Mouse (Mus musculus): ENCODE measurements around the gene Pde5a. TPM values are rescaled to one million over a fixed set of nuclear protein-coding genes. Genes with fewer than 3 reads are reported as not detected.

Gene Pde5a
- polyA plus RNA-seq, 1 experiment from 2014 or later: 31.6 TPM

DNA sequence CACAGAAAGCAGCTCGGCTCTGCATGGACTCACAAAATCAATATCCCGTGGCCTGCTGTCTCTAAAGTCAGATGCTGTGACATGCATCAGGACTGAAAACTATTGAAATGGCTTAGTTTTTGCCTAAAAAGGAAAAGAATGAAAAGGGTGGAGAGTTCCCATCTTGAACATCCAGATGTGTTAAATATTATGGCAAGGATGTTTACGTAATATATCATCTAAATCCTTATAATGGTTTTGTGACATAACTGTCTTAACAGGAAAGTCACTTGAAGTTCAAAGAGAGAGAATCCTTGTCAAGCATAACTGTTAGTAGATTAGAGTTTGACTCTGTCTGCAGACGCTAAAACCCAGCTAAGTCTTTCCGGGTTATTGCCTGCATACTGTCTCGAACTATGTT lies 20.3 kb upstream of the Pde5a start:
- H3K36me3 ChIP-seq (ENCODE audit: control insufficient read depth, insufficient read depth, low read length): no peaks in the 10 kb centered on the region
- H3K4me2 ChIP-seq (ENCODE audit: low read length): no peak overlapping the region
- ATAC-seq (replicated peaks; ENCODE audit: low FRiP score, low TSS enrichment, low read depth): no peak
- H3K4me3 ChIP-seq (ENCODE audit: low read depth, low read length): no peak overlapping the region
- peak overlapping the region; percentile 75 for H3K27ac ChIP-seq (ENCODE audit: low read depth)
- H3K9ac ChIP-seq (ENCODE audit: low read length): no peak overlapping the region
- DNase-seq (ENCODE audit: low spot score): no peak
- 40% methylated on average over 6 of the region's 6 CpGs for WGBS
- H3K4me1 ChIP-seq (replicated peaks; ENCODE audit: control insufficient read depth, insufficient read depth, low read length): peaks cover 12% of the 10 kb centered on the region; the same call in 1 of the 2 replicates
- no peaks in the 10 kb centered on the region for H3K27me3 ChIP-seq (replicated peaks; ENCODE audit: control insufficient read depth, insufficient read depth, low read length)
- no peaks in the 10 kb centered on the region for H3K9me3 ChIP-seq (ENCODE audit: control insufficient read depth, low read length)

DNA sequence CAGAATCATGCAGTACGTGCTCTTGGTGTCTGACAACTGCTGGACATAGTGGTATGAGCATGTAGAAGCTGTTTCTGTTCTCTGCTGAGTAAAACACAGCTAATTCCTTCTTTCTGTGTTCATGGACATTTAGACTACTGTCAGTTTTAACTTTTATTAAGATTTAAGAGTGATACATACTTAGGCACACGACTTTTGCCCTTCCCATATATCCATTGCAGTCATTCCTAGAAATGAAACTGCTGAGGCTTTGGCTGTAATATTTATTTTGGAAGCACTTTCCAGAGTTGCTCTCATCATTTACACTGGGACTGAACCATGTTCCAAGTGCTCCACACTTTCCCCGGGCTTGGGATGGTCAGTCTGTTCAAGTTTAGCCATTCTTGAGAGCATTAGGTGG lies 18.6 kb upstream of the Pde5a start:
- H3K27ac ChIP-seq (ENCODE audit: low read depth): no peak overlapping the region
- no peaks in the 10 kb centered on the region for H3K9me3 ChIP-seq (ENCODE audit: control insufficient read depth, low read length)
- DNase-seq (ENCODE audit: low spot score) (no peak), ATAC-seq (replicated peaks; ENCODE audit: low FRiP score, low TSS enrichment, low read depth) (no peak)
- peaks cover 9% of the 10 kb centered on the region; the same call in 1 of the 2 replicates for H3K4me1 ChIP-seq (replicated peaks; ENCODE audit: control insufficient read depth, insufficient read depth, low read length)
- WGBS: 68% methylated on average over 3 of the region's 3 CpGs
- H3K9ac ChIP-seq (ENCODE audit: low read length): no peak overlapping the region
- no peaks in the 10 kb centered on the region for H3K36me3 ChIP-seq (ENCODE audit: control insufficient read depth, insufficient read depth, low read length)
- no peak overlapping the region for H3K4me3 ChIP-seq (ENCODE audit: low read depth, low read length)
- no peak overlapping the region for H3K4me2 ChIP-seq (ENCODE audit: low read length)
- H3K27me3 ChIP-seq (replicated peaks; ENCODE audit: control insufficient read depth, insufficient read depth, low read length): no peaks in the 10 kb centered on the region

DNA sequence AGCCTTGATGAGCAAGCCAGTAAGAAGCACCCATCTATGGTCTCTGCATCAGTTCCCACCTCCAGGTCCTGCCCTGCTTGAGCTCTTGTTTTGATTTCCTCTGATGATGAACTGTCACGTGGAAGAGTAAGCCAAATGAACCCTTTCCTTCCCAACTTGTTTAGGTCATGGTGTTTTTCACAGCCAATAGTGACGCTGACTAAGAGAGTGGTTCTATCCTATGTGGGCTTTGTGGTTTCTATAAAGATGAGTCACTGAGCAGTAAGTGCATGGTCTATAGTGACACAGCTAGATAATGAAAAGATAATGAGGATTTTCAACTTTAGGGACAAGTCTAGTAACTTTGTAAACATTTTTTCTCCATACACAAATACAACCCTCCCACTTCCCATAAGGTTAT lies 10.1 kb upstream of the Pde5a start:
- ATAC-seq (replicated peaks; ENCODE audit: low FRiP score, low TSS enrichment, low read depth) (no peak), DNase-seq (ENCODE audit: low spot score) (no peak)
- Histone ChIP-seq H3K9me3 (ENCODE audit: control insufficient read depth, low read length) (no peaks in the 10 kb centered on the region), H3K36me3 (ENCODE audit: control insufficient read depth, insufficient read depth, low read length) (no peaks in the 10 kb centered on the region), H3K4me2 (ENCODE audit: low read length) (no peak overlapping the region), H3K27ac (ENCODE audit: low read depth) (no peak overlapping the region), H3K4me3 (ENCODE audit: low read depth, low read length) (no peak overlapping the region), H3K4me1 (replicated peaks; ENCODE audit: control insufficient read depth, insufficient read depth, low read length) (no peaks in the 10 kb centered on the region), H3K9ac (ENCODE audit: low read length) (no peak overlapping the region), H3K27me3 (replicated peaks; ENCODE audit: control insufficient read depth, insufficient read depth, low read length) (no peaks in the 10 kb centered on the region)
- 69% methylated on average over 2 of the region's 2 CpGs for WGBS

DNA sequence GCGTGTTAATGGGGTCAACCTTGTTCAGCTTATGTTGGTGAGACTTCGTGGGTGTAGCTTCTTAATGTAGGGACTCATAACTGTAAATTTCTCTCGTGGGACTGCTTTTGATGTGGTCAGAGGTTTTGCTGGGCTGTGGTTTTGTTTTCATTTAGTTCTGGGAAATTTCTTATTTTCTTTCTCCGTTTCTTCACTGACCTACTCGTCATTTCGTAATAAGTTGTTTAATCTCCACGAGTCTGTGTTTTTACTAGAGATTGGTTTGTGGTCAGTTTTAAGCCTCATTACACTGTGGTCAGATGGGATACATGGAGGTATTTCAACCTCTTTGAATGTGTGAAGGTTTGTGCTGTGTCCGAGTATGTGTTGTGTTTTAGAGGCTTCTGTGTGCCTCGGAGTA lies 7.2 kb upstream of the Pde5a start:
- Histone ChIP-seq H3K9me3 (ENCODE audit: control insufficient read depth, low read length) (no peaks in the 10 kb centered on the region), H3K4me3 (ENCODE audit: low read depth, low read length) (no peak overlapping the region), H3K36me3 (ENCODE audit: control insufficient read depth, insufficient read depth, low read length) (no peaks in the 10 kb centered on the region), H3K4me1 (replicated peaks; ENCODE audit: control insufficient read depth, insufficient read depth, low read length) (no peaks in the 10 kb centered on the region), H3K4me2 (ENCODE audit: low read length) (no peak overlapping the region), H3K27ac (ENCODE audit: low read depth) (no peak overlapping the region), H3K27me3 (replicated peaks; ENCODE audit: control insufficient read depth, insufficient read depth, low read length) (no peaks in the 10 kb centered on the region), H3K9ac (ENCODE audit: low read length) (no peak overlapping the region)
- no peak for DNase-seq (ENCODE audit: low spot score)
- 75% methylated on average over 9 of the region's 9 CpGs for WGBS
- no peak for ATAC-seq (replicated peaks; ENCODE audit: low FRiP score, low TSS enrichment, low read depth)

DNA sequence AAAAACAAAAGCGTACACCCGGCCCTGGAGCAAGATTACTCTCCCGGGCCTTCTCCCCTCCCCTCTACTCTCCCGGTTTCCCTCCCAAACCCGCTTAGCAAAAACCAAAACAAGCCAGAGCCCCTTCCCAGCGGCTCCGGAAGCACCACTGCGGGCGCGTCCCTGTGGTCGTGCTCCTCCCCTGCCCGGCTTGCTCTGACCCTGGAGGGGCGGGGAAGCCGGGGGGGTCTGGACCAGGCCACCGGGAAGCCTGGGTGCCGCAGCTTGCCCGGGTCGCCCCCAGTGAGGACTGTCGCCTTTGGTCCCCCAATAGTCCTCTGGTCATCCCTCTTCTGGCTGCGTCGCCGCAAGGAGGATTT lies 833 bp downstream of the Pde5a start:
- H3K4me1 ChIP-seq (replicated peaks; ENCODE audit: control insufficient read depth, insufficient read depth, low read length): peaks cover 15% of the 10 kb centered on the region
- no peaks in the 10 kb centered on the region for H3K27me3 ChIP-seq (replicated peaks; ENCODE audit: control insufficient read depth, insufficient read depth, low read length)
- H3K9me3 ChIP-seq (ENCODE audit: control insufficient read depth, low read length): no peaks in the 10 kb centered on the region
- ATAC-seq (replicated peaks; ENCODE audit: low FRiP score, low TSS enrichment, low read depth) (peak; percentile 74), DNase-seq (ENCODE audit: low spot score) (no peak)
- H3K36me3 ChIP-seq (ENCODE audit: control insufficient read depth, insufficient read depth, low read length): no peaks in the 10 kb centered on the region
- H3K4me2 ChIP-seq (ENCODE audit: low read length): peak overlapping the region; percentile 54
- H3K9ac ChIP-seq (ENCODE audit: low read length): peak overlapping the region; percentile 96
- WGBS: under 1% methylated on average over 22 of the region's 22 CpGs
- H3K4me3 ChIP-seq (ENCODE audit: low read depth, low read length): peak overlapping the region; percentile 86
- peak overlapping the region; percentile 99 for H3K27ac ChIP-seq (ENCODE audit: low read depth)

DNA sequence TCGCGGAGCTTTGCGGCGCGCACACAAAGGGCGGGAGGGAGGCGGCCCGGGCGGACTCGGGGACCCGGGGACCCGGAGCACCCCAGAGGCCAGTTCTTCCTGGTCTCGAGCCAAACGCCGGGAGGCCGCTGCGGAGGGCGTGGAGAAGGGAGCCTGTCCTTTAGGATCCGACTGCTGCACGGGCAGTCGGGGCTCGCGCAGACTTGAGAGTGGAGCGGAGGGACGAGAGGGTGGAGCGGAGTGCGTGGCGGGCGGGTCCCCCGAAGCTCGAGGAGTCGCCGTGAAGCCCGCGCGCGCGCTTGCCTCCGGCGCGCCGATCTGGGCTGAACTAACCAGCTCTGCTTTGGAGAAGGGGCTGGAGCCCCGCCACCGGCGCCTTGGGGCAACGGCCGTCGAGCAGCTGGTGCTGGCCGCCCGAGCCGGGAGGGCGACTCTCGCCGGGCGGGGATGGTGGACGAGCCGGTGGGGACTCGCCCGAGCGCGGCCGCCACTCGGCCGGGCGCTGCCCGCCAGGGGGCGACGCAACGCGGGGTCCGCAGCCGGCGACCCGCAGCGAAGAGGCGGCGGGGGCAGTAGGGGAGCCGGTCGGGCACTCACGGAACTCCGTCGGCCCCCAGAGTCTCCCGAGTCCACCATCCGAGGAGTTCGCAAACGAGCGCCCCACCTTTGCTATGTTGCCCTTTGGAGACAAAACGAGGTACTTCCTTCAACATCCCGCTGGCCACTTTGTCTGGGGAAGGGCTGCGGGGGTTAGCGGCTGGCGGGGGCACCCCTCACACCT lies 1.4 kb downstream of the Pde5a start:
- no peaks in the 10 kb centered on the region for H3K36me3 ChIP-seq (ENCODE audit: control insufficient read depth, insufficient read depth, low read length)
- H3K27ac ChIP-seq (ENCODE audit: low read depth): peak overlapping the region; percentile 99
- peak overlapping the region; percentile 96 for H3K9ac ChIP-seq (ENCODE audit: low read length)
- DNase-seq (ENCODE audit: low spot score) (peak; percentile 93), ATAC-seq (replicated peaks; ENCODE audit: low FRiP score, low TSS enrichment, low read depth) (peak; percentile 77)
- H3K27me3 ChIP-seq (replicated peaks; ENCODE audit: control insufficient read depth, insufficient read depth, low read length): no peaks in the 10 kb centered on the region
- H3K4me1 ChIP-seq (replicated peaks; ENCODE audit: control insufficient read depth, insufficient read depth, low read length): peaks cover 15% of the 10 kb centered on the region
- H3K9me3 ChIP-seq (ENCODE audit: control insufficient read depth, low read length): no peaks in the 10 kb centered on the region
- peak overlapping the region; percentile 54 for H3K4me2 ChIP-seq (ENCODE audit: low read length)
- WGBS: under 1% methylated on average over 91 of the region's 92 CpGs
- peak overlapping the region; percentile 86 for H3K4me3 ChIP-seq (ENCODE audit: low read depth, low read length)

DNA sequence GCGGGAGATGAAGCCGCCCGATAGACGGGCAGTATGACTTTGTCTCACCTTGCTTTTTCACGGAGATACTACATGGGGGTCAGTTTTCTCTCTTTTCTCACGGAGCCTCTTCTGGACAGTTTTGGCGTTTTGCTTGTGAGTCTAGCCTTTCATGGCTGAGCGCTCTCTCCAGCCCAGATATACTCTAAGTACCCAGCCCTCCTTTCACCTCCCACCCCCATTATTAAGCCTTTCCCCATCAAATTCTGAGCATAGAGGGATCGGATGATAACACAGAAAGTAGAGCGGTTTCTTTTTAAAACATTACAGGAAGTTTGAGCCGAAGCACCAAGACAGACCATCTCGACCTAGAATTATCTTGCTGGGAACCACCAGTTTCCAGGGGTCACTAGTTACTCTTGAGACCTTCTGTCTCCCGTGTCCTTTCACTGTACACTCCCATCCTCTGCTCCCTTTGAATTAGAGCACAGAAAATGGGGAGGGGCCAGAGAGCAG lies 2.0 kb downstream of the Pde5a start:
- no peaks in the 10 kb centered on the region for H3K36me3 ChIP-seq (ENCODE audit: control insufficient read depth, insufficient read depth, low read length)
- H3K4me1 ChIP-seq (replicated peaks; ENCODE audit: control insufficient read depth, insufficient read depth, low read length): peaks cover 17% of the 10 kb centered on the region
- H3K9ac ChIP-seq (ENCODE audit: low read length): peak overlapping the region; percentile 96
- H3K27ac ChIP-seq (ENCODE audit: low read depth): peak overlapping the region; percentile 99
- H3K4me2 ChIP-seq (ENCODE audit: low read length): peak overlapping the region; percentile 54
- no peaks in the 10 kb centered on the region for H3K9me3 ChIP-seq (ENCODE audit: control insufficient read depth, low read length)
- WGBS: 2% methylated on average over 13 of the region's 13 CpGs
- ATAC-seq (replicated peaks; ENCODE audit: low FRiP score, low TSS enrichment, low read depth) (peak; percentile 2; the same call in 1 of the 2 replicates), DNase-seq (ENCODE audit: low spot score) (no peak)
- H3K4me3 ChIP-seq (ENCODE audit: low read depth, low read length): peak overlapping the region; percentile 86
- H3K27me3 ChIP-seq (replicated peaks; ENCODE audit: control insufficient read depth, insufficient read depth, low read length): no peaks in the 10 kb centered on the region

DNA sequence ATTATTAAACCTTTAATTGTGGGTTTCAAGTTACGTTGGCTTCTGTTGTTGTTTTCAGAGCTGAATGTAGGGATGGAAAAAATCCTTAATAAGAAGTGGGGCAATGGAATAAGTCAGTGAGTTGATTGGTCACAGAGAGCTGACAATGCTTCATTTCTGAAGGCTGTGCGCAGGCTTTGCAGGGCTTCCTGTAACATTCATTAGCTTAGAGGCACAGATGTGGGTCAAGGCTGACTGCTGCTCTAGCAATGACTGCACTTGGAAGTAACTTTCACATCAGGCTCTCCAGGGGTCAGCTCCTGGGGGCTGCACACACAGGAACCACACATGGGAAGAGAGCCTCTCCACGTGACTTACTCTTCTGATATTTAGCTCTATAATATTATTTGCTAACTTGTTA lies 5.1 kb downstream of the Pde5a start:
- WGBS: 60% methylated on average over 3 of the region's 3 CpGs
- peaks cover 17% of the 10 kb centered on the region for H3K4me1 ChIP-seq (replicated peaks; ENCODE audit: control insufficient read depth, insufficient read depth, low read length)
- no peak overlapping the region for H3K4me3 ChIP-seq (ENCODE audit: low read depth, low read length)
- no peaks in the 10 kb centered on the region for H3K9me3 ChIP-seq (ENCODE audit: control insufficient read depth, low read length)
- H3K27ac ChIP-seq (ENCODE audit: low read depth): no peak overlapping the region
- no peaks in the 10 kb centered on the region for H3K27me3 ChIP-seq (replicated peaks; ENCODE audit: control insufficient read depth, insufficient read depth, low read length)
- H3K4me2 ChIP-seq (ENCODE audit: low read length): peak overlapping the region; percentile 54
- ATAC-seq (replicated peaks; ENCODE audit: low FRiP score, low TSS enrichment, low read depth): no peak
- no peak for DNase-seq (ENCODE audit: low spot score)
- H3K36me3 ChIP-seq (ENCODE audit: control insufficient read depth, insufficient read depth, low read length): no peaks in the 10 kb centered on the region
- no peak overlapping the region for H3K9ac ChIP-seq (ENCODE audit: low read length)

DNA sequence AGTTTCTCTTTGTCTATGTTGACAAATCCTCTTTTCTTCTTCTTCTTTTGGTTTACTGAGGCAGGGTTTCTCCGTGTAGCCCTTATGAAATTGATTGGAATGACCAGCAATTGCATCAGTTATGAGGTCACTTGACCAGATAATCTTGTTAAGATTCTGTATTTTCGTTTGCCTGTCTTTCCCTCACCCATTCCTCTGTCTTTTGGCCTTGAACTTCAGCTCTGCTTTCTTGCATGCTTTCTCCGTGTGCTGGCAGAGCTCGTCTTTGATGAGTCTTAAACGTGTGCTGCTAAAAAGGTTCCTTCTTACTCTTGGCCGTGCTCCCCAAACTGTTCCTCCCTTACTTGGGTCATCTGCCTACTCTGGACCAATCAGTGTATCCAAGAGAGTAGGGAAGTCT lies 5.6 kb downstream of the Pde5a start:
- Histone ChIP-seq H3K9ac (ENCODE audit: low read length) (no peak overlapping the region), H3K36me3 (ENCODE audit: control insufficient read depth, insufficient read depth, low read length) (no peaks in the 10 kb centered on the region), H3K4me1 (replicated peaks; ENCODE audit: control insufficient read depth, insufficient read depth, low read length) (peaks cover 17% of the 10 kb centered on the region), H3K4me3 (ENCODE audit: low read depth, low read length) (no peak overlapping the region), H3K27me3 (replicated peaks; ENCODE audit: control insufficient read depth, insufficient read depth, low read length) (no peaks in the 10 kb centered on the region), H3K4me2 (ENCODE audit: low read length) (no peak overlapping the region; the same call in 1 of the 2 replicates), H3K9me3 (ENCODE audit: control insufficient read depth, low read length) (no peaks in the 10 kb centered on the region), H3K27ac (ENCODE audit: low read depth) (no peak overlapping the region)
- WGBS: 77% methylated on average over 6 of the region's 6 CpGs
- no peak for ATAC-seq (replicated peaks; ENCODE audit: low FRiP score, low TSS enrichment, low read depth)
- no peak for DNase-seq (ENCODE audit: low spot score)

Data from intestine, embryonic 14.5 days (tissue).